In genomic region chr2:60019546-60020250, GRCm38 (mm10) we compare ENCODE assay signal across 14 mouse cellular contexts.
DNase-seq lines count a peak whose midpoint lies in the region; ATAC-seq and TF ChIP-seq lines count a peak whose summit lies in the region.
"Had no signal": no experiment of that assay in that cellular context is flagged by ENCODE, and none has a peak within 500 bp of the region (broad histone marks: within the 10 kb centered on the region; RNA-seq: fewer than 3 reads in every experiment).

No protein-coding gene starts in this region.

- peaks cover 5% of the 10 kb centered on the region for H3K4me1 ChIP-seq in thymus, adult 2 months (replicated peaks; ENCODE audit: control insufficient read depth, insufficient read depth, low read length)
- no peaks in the 10 kb centered on the region for H3K4me1 ChIP-seq in liver, embryonic 13.5 days (replicated peaks)
- H3K4me1 ChIP-seq in midbrain, embryonic 13.5 days (replicated peaks) = peaks cover 14% of the 10 kb centered on the region; the same call in 1 of the 2 replicates
- H3K4me1 ChIP-seq: embryonic facial prominence, embryonic 15.5 days; forebrain, embryonic 15.5 days; hindbrain, embryonic 12.5 days had no signal

- H3K27ac ChIP-seq in gastrocnemius, adult 2 months = peak overlapping the region; percentile 31; the same call in 1 of the 2 replicates
- H3K27ac ChIP-seq in thymus, adult 2 months (ENCODE audit: control insufficient read depth, insufficient read depth, low read length) = peak overlapping the region; percentile 80
- H3K27ac ChIP-seq in liver, embryonic 13.5 days = peak overlapping the region; percentile 7; the same call in 1 of the 2 replicates
- H3K27ac ChIP-seq in midbrain, embryonic 13.5 days = no peak overlapping the region
- H3K27ac ChIP-seq: embryonic facial prominence, embryonic 15.5 days; forebrain, embryonic 15.5 days; hindbrain, embryonic 12.5 days; limb, embryonic 13.5 days had no signal

- no peak overlapping the region for H3K4me3 ChIP-seq in gastrocnemius, adult 2 months
- H3K4me3 ChIP-seq in thymus, adult 2 months (ENCODE audit: control insufficient read depth, insufficient read depth, low read length) = no peak overlapping the region
- H3K4me3 ChIP-seq in liver, embryonic 13.5 days (replicated peaks) = no peak overlapping the region
- no peak overlapping the region for H3K4me3 ChIP-seq in midbrain, embryonic 13.5 days (replicated peaks)
- H3K4me3 ChIP-seq: embryonic facial prominence, embryonic 15.5 days; forebrain, embryonic 15.5 days; hindbrain, embryonic 12.5 days; limb, embryonic 13.5 days had no signal

- no peaks in the 10 kb centered on the region for H3K9me3 ChIP-seq in liver, embryonic 13.5 days (replicated peaks)
- no peaks in the 10 kb centered on the region for H3K9me3 ChIP-seq in midbrain, embryonic 13.5 days
- H3K9me3 ChIP-seq: embryonic facial prominence, embryonic 15.5 days; forebrain, embryonic 15.5 days; hindbrain, embryonic 12.5 days; limb, embryonic 13.5 days; megakaryocyte, embryonic 14.5 days had no signal

- intact Hi-C loops in gastrocnemius, adult 2 months (cut with DNase I) = no loop called here

- H3K9ac ChIP-seq in liver, embryonic 13.5 days = no peak overlapping the region
- H3K9ac ChIP-seq in midbrain, embryonic 13.5 days (replicated peaks) = no peak overlapping the region
- H3K9ac ChIP-seq: embryonic facial prominence, embryonic 15.5 days; forebrain, embryonic 15.5 days; hindbrain, embryonic 12.5 days; limb, embryonic 13.5 days had no signal

- WGBS in thymus, adult 2 months = 95% methylated on average over 3 of the region's 3 CpGs
- WGBS in liver, embryonic 13.5 days (ENCODE audit: insufficient replicate concordance) = 72% methylated on average over 3 of the region's 3 CpGs
- 98% methylated on average over 3 of the region's 3 CpGs for WGBS in midbrain, embryonic 13.5 days

- no peak overlapping the region for H3K4me2 ChIP-seq in liver, embryonic 13.5 days
- H3K4me2 ChIP-seq in midbrain, embryonic 13.5 days (replicated peaks) = no peak overlapping the region
- H3K4me2 ChIP-seq: embryonic facial prominence, embryonic 15.5 days; forebrain, embryonic 15.5 days; hindbrain, embryonic 12.5 days; limb, embryonic 13.5 days had no signal

- no peak for DNase-seq in gastrocnemius, adult 2 months
- no peak for DNase-seq in gastrocnemius, adult 8-10 months (ENCODE audit: low spot score in 2 of 2)
- DNase-seq in thymus, adult 2 months = peak; percentile 11
- DNase-seq in thymus, adult 18-20 months = no peak
- no peak for DNase-seq in liver, embryonic 13.5 days
- peak; percentile 82 for DNase-seq in splenic B cell, adult 2 months (ENCODE audit: low read depth, low spot score)
- DNase-seq in kidney, adult 9 months = no peak
- DNase-seq: gastrocnemius, postnatal 25 days had no signal

- no peaks in the 10 kb centered on the region for H3K27me3 ChIP-seq in thymus, adult 2 months (ENCODE audit: control insufficient read depth, insufficient read depth, low read length)
- no peaks in the 10 kb centered on the region for H3K27me3 ChIP-seq in liver, embryonic 13.5 days
- no peaks in the 10 kb centered on the region for H3K27me3 ChIP-seq in splenic B cell, adult 2 months (ENCODE audit: control insufficient read depth, insufficient read depth, low read length, poor library complexity, severe bottlenecking)
- no peaks in the 10 kb centered on the region for H3K27me3 ChIP-seq in midbrain, embryonic 13.5 days
- H3K27me3 ChIP-seq: embryonic facial prominence, embryonic 15.5 days; forebrain, embryonic 15.5 days; hindbrain, embryonic 12.5 days; limb, embryonic 13.5 days; megakaryocyte, embryonic 14.5 days had no signal

- H3K36me3 ChIP-seq in thymus, adult 2 months (ENCODE audit: control insufficient read depth, insufficient read depth, low read length) = no peaks in the 10 kb centered on the region
- no peaks in the 10 kb centered on the region for H3K36me3 ChIP-seq in liver, embryonic 13.5 days
- no peaks in the 10 kb centered on the region for H3K36me3 ChIP-seq in splenic B cell, adult 2 months (ENCODE audit: control insufficient read depth, insufficient read depth, low read length, poor library complexity, severe bottlenecking)
- no peaks in the 10 kb centered on the region for H3K36me3 ChIP-seq in midbrain, embryonic 13.5 days
- H3K36me3 ChIP-seq: embryonic facial prominence, embryonic 15.5 days; forebrain, embryonic 15.5 days; hindbrain, embryonic 12.5 days; limb, embryonic 13.5 days had no signal

- TF ChIP-seq POLR2A in thymus, adult 2 months (IDR thresholded peaks at IDR 0.05; ENCODE audit: control insufficient read depth, extremely low read depth, insufficient read depth, low read length, poor library complexity) = no peak

- TF ChIP-seq CTCF in gastrocnemius, adult 2 months (IDR thresholded peaks at IDR 0.05) = no peak
- no peak for TF ChIP-seq CTCF in thymus, adult 2 months (IDR thresholded peaks at IDR 0.05; ENCODE audit: borderline replicate concordance, control insufficient read depth, extremely low read depth, insufficient read depth, low read length, poor library complexity)

- ATAC-seq in liver, embryonic 13.5 days (ENCODE audit: low read depth) = no peak
- ATAC-seq in midbrain, embryonic 13.5 days = no peak
- ATAC-seq: forebrain, embryonic 15.5 days had no signal

Comparison
In these comparisons a context has a peak if more than half of its experiments do, and no peak if none do; other contexts are left out.
1. DNase-seq: peak in thymus, adult 2 months (single experiment) and splenic B cell, adult 2 months (single experiment); none in gastrocnemius, adult 2 months (single experiment), gastrocnemius, adult 8-10 months (0 of 2), thymus, adult 18-20 months (0 of 2), liver, embryonic 13.5 days (single experiment) and kidney, adult 9 months (single experiment).